In the genomic region with DNA sequence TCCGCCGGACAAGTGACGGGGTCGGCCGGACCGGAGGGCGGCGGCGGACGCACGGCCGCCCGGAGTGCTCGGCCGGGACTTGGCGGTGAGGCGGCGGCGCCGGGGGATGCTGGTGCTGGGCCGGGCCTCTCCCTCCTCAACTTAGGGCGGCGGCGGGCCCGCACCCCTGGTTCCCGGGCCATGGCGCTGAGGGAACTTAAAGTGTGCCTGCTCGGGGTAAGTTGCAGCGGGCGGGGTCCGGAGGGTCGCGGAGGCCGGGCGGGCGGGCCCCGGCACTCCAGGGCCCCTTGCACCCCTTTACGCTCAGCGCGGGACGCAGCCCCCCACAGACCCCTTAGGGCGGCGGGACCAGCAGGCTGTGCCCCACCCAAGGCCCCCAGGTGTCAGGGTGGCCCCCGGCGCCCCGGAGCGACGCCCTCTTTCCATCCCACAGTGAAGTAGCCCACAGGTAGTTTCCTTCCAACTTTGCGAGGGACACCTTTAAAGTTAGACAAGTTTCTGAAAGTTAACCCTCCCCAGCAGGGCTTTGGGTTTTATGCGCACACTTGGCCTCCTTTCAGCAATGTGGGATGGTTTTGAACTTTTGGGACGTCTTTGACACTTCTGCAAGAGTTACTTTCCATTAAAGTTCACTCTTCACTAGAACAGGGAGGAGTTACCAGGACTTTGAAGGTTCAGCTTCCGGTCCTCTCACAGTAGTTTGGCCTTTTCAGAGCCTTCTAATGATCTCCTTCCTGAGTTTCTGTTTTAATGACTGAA, we compare ENCODE assay signal across 9 mouse cellular contexts. TPM values are rescaled to one million over a fixed set of nuclear protein-coding genes. Genes with fewer than 3 reads are reported as not detected.
DNase-seq lines count a peak whose midpoint lies in the region; ATAC-seq lines count a peak whose summit lies in the region.
"Had no signal": no experiment of that assay in that cellular context is flagged by ENCODE, and none has a peak within 500 bp of the region (broad histone marks: within the 10 kb centered on the region; RNA-seq: fewer than 3 reads in every experiment).

No protein-coding gene starts in this region.

- peaks cover 40% of the 10 kb centered on the region for H3K36me3 ChIP-seq in heart, embryonic 12.5 days
- peaks cover 4% of the 10 kb centered on the region; the same call in 1 of the 2 replicates for H3K36me3 ChIP-seq in embryonic facial prominence, embryonic 11.5 days (replicated peaks; ENCODE audit: control insufficient read depth, insufficient read depth, low read depth, low read length)
- H3K36me3 ChIP-seq in intestine, embryonic 14.5 days (ENCODE audit: control insufficient read depth, insufficient read depth, low read length), result peaks cover 32% of the 10 kb centered on the region
- H3K36me3 ChIP-seq in midbrain, embryonic 16.5 days (ENCODE audit: control insufficient read depth, insufficient read depth, low read length), result no peaks in the 10 kb centered on the region; the same call in 1 of the 2 replicates

- peak overlapping the region; percentile 93 for H3K9ac ChIP-seq in heart, embryonic 12.5 days
- peak overlapping the region; percentile 90 for H3K9ac ChIP-seq in embryonic facial prominence, embryonic 11.5 days (replicated peaks; ENCODE audit: low read length)
- H3K9ac ChIP-seq in intestine, embryonic 14.5 days (ENCODE audit: low read length), result peak overlapping the region; percentile 81
- peak overlapping the region; percentile 74 for H3K9ac ChIP-seq in midbrain, embryonic 16.5 days (ENCODE audit: low read depth, low read length)

- no peak; the same call in 1 of the 2 replicates for ATAC-seq in heart, embryonic 12.5 days (ENCODE audit: insufficient number of reproducible peaks, low FRiP score)
- ATAC-seq in embryonic facial prominence, embryonic 11.5 days (replicated peaks; ENCODE audit: insufficient number of reproducible peaks, low FRiP score, low TSS enrichment, low read depth), result no peak; the same call in 1 of the 2 replicates
- ATAC-seq in intestine, embryonic 14.5 days (replicated peaks; ENCODE audit: low FRiP score, low TSS enrichment, low read depth), result no peak
- peak; percentile 73 for ATAC-seq in midbrain, embryonic 16.5 days

- peak overlapping the region; percentile 80 for H3K4me3 ChIP-seq in heart, embryonic 12.5 days
- H3K4me3 ChIP-seq in embryonic facial prominence, embryonic 11.5 days (ENCODE audit: low read depth, low read length), result peak overlapping the region; percentile 89
- peak overlapping the region; percentile 88 for H3K4me3 ChIP-seq in intestine, embryonic 14.5 days (ENCODE audit: low read depth, low read length)
- peak overlapping the region; percentile 66 for H3K4me3 ChIP-seq in midbrain, embryonic 16.5 days (ENCODE audit: low read depth, low read length)

- no peak for DNase-seq in heart, postnatal 25 days (ENCODE audit: low spot score)
- peak; percentile 55 for DNase-seq in CD4-positive, CD25-positive, alpha-beta regulatory T cell, adult 2 months (ENCODE audit: low read depth, low spot score)
- peak; percentile 3 for DNase-seq in embryonic facial prominence, embryonic 11.5 days (ENCODE audit: low spot score)
- DNase-seq in intestine, embryonic 14.5 days (ENCODE audit: low spot score), result peak; percentile 69
- DNase-seq in thymus, postnatal 36 days, result no peak
- no peak for DNase-seq in frontal cortex, postnatal 36 days (ENCODE audit: low spot score in 2 of 2)

- peaks cover 41% of the 10 kb centered on the region for H3K4me1 ChIP-seq in heart, embryonic 12.5 days (replicated peaks)
- no peaks in the 10 kb centered on the region for H3K4me1 ChIP-seq in embryonic facial prominence, embryonic 11.5 days (ENCODE audit: control insufficient read depth, insufficient read depth, low read length)
- H3K4me1 ChIP-seq in intestine, embryonic 14.5 days (replicated peaks; ENCODE audit: control insufficient read depth, insufficient read depth, low read length), result peaks cover 24% of the 10 kb centered on the region
- peaks cover 20% of the 10 kb centered on the region for H3K4me1 ChIP-seq in midbrain, embryonic 16.5 days (ENCODE audit: control insufficient read depth, insufficient read depth, low read length)

- no peaks in the 10 kb centered on the region for H3K27me3 ChIP-seq in heart, embryonic 12.5 days (replicated peaks)
- no peaks in the 10 kb centered on the region for H3K27me3 ChIP-seq in embryonic facial prominence, embryonic 11.5 days (ENCODE audit: control insufficient read depth, insufficient read depth, low read length)
- H3K27me3 ChIP-seq in intestine, embryonic 14.5 days (replicated peaks; ENCODE audit: control insufficient read depth, insufficient read depth, low read length), result no peaks in the 10 kb centered on the region
- no peaks in the 10 kb centered on the region for H3K27me3 ChIP-seq in midbrain, embryonic 16.5 days (ENCODE audit: control insufficient read depth, insufficient read depth, low read depth, low read length)

- no peaks in the 10 kb centered on the region for H3K9me3 ChIP-seq in heart, embryonic 12.5 days (replicated peaks)
- H3K9me3 ChIP-seq in embryonic facial prominence, embryonic 11.5 days (replicated peaks; ENCODE audit: control insufficient read depth, low read length), result no peaks in the 10 kb centered on the region
- H3K9me3 ChIP-seq in intestine, embryonic 14.5 days (ENCODE audit: control insufficient read depth, low read length), result no peaks in the 10 kb centered on the region
- H3K9me3 ChIP-seq in midbrain, embryonic 16.5 days (replicated peaks; ENCODE audit: control insufficient read depth, low read length, poor library complexity, severe bottlenecking), result no peaks in the 10 kb centered on the region

- intact Hi-C loops in heart, postnatal 25 days (cut with DNase I), result loop anchor here (5.0 kb wide), 1 partner anchor 77 kb away; the partner anchor contains the start of gene Vapb

- 1% methylated on average over 50 of the region's 52 CpGs for WGBS in heart, embryonic 12.5 days
- 1% methylated on average over 34 of the region's 52 CpGs for WGBS in embryonic facial prominence, embryonic 11.5 days
- WGBS in intestine, embryonic 14.5 days, result 1% methylated on average over 41 of the region's 52 CpGs
- WGBS in midbrain, embryonic 16.5 days, result under 1% methylated on average over 46 of the region's 52 CpGs

- H3K4me2 ChIP-seq in heart, embryonic 12.5 days, result peak overlapping the region; percentile 76
- peak overlapping the region; percentile 58 for H3K4me2 ChIP-seq in embryonic facial prominence, embryonic 11.5 days (ENCODE audit: low read depth, low read length)
- peak overlapping the region; percentile 81 for H3K4me2 ChIP-seq in intestine, embryonic 14.5 days (ENCODE audit: low read length)
- H3K4me2 ChIP-seq in midbrain, embryonic 16.5 days (ENCODE audit: low read length), result peak overlapping the region; percentile 75

- peak overlapping the region; percentile 12; the same call in 1 of the 2 replicates for H3K27ac ChIP-seq in heart, embryonic 12.5 days (ENCODE audit: poor library complexity, severe bottlenecking)
- no peak overlapping the region for H3K27ac ChIP-seq in embryonic facial prominence, embryonic 11.5 days (replicated peaks; ENCODE audit: low read depth, low read length)
- peak overlapping the region; percentile 43; the same call in 1 of the 2 replicates for H3K27ac ChIP-seq in intestine, embryonic 14.5 days (ENCODE audit: low read depth)
- 0 out of 2 replicates have a peak overlapping the region, but pooled peaks have one; percentile 12 for H3K27ac ChIP-seq in midbrain, embryonic 16.5 days (ENCODE audit: low read length)

RNA-seq across cellular contexts. Expression of gene Rab22a, which starts 0.5 kb away (rescaled TPM):
- 39.3 and 39.5 TPM in 2 replicates for polyA plus RNA-seq in heart, embryonic 12.5 days (2016; fragmentation: Nextera tagmentation; extraction: Ambion mirVana)
- 10 to 100 TPM; 33.8 to 34.3 TPM for total RNA-seq in heart, postnatal 25 days (2021)
- 37.7 and 40.3 TPM in 2 replicates for polyA plus RNA-seq in embryonic facial prominence, embryonic 11.5 days (2014; fragmentation: Nextera tagmentation; extraction: Ambion mirVana)
- polyA plus RNA-seq in intestine, embryonic 14.5 days (2014; fragmentation: Nextera tagmentation; extraction: Ambion mirVana), result 33.0 and 34.5 TPM in 2 replicates
- 33.5 and 34.2 TPM in 2 replicates for polyA plus RNA-seq in midbrain, embryonic 16.5 days (2015; fragmentation: Nextera tagmentation; extraction: Ambion mirVana)

RNA-seq across cellular contexts. Expression of gene 1700010B08Rik, which starts 59.1 kb away (rescaled TPM):
- not detected in 2 replicates for polyA plus RNA-seq in heart, embryonic 12.5 days (2016; fragmentation: Nextera tagmentation; extraction: Ambion mirVana)
- total RNA-seq in heart, postnatal 25 days (2021), result not detected
- polyA plus RNA-seq in embryonic facial prominence, embryonic 11.5 days (2014; fragmentation: Nextera tagmentation; extraction: Ambion mirVana), result not detected in 2 replicates
- polyA plus RNA-seq in intestine, embryonic 14.5 days (2014; fragmentation: Nextera tagmentation; extraction: Ambion mirVana), result not detected in 2 replicates
- polyA plus RNA-seq in midbrain, embryonic 16.5 days (2015; fragmentation: Nextera tagmentation; extraction: Ambion mirVana), result not detected in 2 replicates
- polyA plus RNA-seq: brain, embryonic 14.5 days had no signal

Comparison
In these comparisons a context has a peak if more than half of its experiments do, and no peak if none do; other contexts are left out.
1. DNase-seq: peak in CD4-positive, CD25-positive, alpha-beta regulatory T cell, adult 2 months (single experiment), embryonic facial prominence, embryonic 11.5 days (single experiment) and intestine, embryonic 14.5 days (single experiment); none in heart, postnatal 25 days (single experiment), thymus, postnatal 36 days (0 of 2) and frontal cortex, postnatal 36 days (0 of 2).
2. Peak in every context shown above with its lines, with median percentiles within 50 percentile points of each other: H3K4me2 ChIP-seq, H3K4me3 ChIP-seq and H3K9ac ChIP-seq.